Mouse (Mus musculus): ENCODE data around the gene Sirpb1b.
"Not testable (repeated sequence)": the region's sequence is repeated elsewhere in the genome, so short reads cannot be mapped to it uniquely, and the experiment has no call there.

DNA sequence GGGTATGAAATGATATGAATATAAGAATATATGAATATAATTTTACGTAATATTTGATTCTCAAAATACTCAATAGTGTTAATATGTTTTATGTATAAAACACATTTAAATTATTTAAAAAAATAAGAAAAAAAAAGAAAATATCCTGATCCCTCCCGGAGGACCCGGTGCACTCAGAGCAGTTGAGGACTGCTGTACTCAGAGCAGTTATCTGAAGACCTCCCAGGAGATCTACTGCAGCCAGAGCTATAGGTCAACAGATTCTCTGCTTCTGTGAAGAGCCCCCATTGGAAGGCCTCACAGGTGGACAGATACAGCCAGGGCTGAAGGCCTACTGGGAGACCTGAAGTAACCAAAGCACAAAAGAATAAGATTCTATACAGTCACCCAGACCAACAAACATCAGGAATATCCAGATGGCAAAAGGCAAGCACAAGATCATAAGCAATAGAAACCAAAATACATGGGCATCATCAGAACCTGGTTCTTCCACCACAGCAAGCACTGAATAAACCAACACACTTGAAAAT lies 67.0 kb downstream of the Sirpb1b start:
- not testable (repeated sequence) for TF ChIP-seq CTCF (conservative IDR thresholded peaks at IDR 0.05 in 1 of 2, IDR thresholded peaks at IDR 0.05 in 1 of 2; ENCODE audit: low read depth in 2 of 2, low read length in 2 of 2); NRF1 (IDR thresholded peaks at IDR 0.05; ENCODE audit: low read depth, low read length); POLR2A (IDR thresholded peaks at IDR 0.05; ENCODE audit: low read depth, low read length); MYC (IDR thresholded peaks at IDR 0.05; ENCODE audit: low read depth, low read length); TBP (conservative IDR thresholded peaks at IDR 0.05; ENCODE audit: low read depth, low read length); POLR2AphosphoS2 (IDR thresholded peaks at IDR 0.05; ENCODE audit: low read depth, low read length); RCOR1 (conservative IDR thresholded peaks at IDR 0.05; ENCODE audit: low read depth, low read length); EP300 (IDR thresholded peaks at IDR 0.05; ENCODE audit: low read length); ZNF384 (IDR thresholded peaks at IDR 0.05; ENCODE audit: low read depth, low read length); RAD21 (IDR thresholded peaks at IDR 0.05; ENCODE audit: low read depth, low read length); MAZ (IDR thresholded peaks at IDR 0.05; ENCODE audit: low read depth, low read length); BHLHE40 (IDR thresholded peaks at IDR 0.05; ENCODE audit: low read depth, low read length); ZC3H11A (IDR thresholded peaks at IDR 0.05; ENCODE audit: low read depth, low read length)

Data from CH12.LX (cell line).